Mouse (Mus musculus): ENCODE measurements around the gene Alox5ap. TPM values are rescaled to one million over a fixed set of nuclear protein-coding genes. Genes with fewer than 3 reads are reported as not detected.

The Alox5ap gene
- polyA plus RNA-seq, 1 experiment from 2014 or later: 11.4 TPM

DNA sequence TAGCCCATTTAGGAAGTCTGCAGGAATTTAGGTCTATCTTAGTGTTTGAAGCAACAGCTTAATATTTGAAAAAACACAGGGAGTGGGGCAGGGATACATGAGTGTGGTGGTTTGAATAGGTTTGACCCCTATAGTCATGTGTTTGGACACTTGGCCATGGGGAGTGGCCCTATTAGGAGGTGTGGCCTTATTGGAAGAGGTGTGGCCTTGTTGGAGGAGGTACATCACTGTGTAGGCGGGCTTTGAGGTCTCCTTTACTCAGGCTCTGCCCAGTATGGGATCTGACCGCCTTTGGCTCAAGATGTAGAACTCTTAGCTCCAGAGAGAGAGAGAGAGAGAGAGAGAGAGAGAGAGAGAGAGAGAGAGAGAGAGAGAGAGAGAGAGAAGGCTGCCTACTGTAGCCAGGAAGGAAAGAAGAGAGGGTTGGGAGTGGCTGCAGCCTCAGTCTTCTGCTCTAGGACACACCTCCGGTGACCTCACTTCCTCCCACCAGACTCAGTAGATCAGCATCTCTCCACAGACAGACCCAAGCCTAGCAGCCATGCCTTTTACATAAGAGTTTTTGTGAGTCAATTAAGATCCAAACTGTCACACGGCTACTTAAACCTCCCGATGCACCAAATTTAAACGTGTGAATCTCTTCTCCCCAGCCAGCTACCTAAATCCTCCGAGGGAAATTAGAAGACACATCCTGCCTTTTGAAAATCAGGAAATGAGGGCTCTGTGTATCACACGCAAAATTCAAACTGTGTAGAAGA is 69.6 kb downstream of the Alox5ap start:
- WGBS: 88% methylated on average over 8 of the region's 8 CpGs
- no peak overlapping the region for H3K9ac ChIP-seq (ENCODE audit: low read depth, low read length)
- peaks cover 15% of the 10 kb centered on the region for H3K4me1 ChIP-seq (ENCODE audit: control insufficient read depth, insufficient read depth, low read length)
- ATAC-seq: no peak
- H3K27ac ChIP-seq (ENCODE audit: low read length): no peak overlapping the region
- no peaks in the 10 kb centered on the region for H3K36me3 ChIP-seq (ENCODE audit: control insufficient read depth, insufficient read depth, low read length)
- H3K4me3 ChIP-seq (ENCODE audit: low read length): no peak overlapping the region
- H3K27me3 ChIP-seq (replicated peaks; ENCODE audit: control insufficient read depth, insufficient read depth, low read length): no peaks in the 10 kb centered on the region
- no peaks in the 10 kb centered on the region for H3K9me3 ChIP-seq (ENCODE audit: control insufficient read depth, low read length)
- no peak overlapping the region for H3K4me2 ChIP-seq (ENCODE audit: low read depth, low read length)

- Histone ChIP-seq H3K4me1 (ENCODE audit: control insufficient read depth, insufficient read depth, low read length) (peaks cover 10% of the 10 kb centered on the region), H3K27ac (ENCODE audit: low read length) (no peak overlapping the region), H3K4me3 (ENCODE audit: low read length) (no peak overlapping the region), H3K4me2 (ENCODE audit: low read depth, low read length) (no peak overlapping the region), H3K27me3 (replicated peaks; ENCODE audit: control insufficient read depth, insufficient read depth, low read length) (no peaks in the 10 kb centered on the region), H3K9me3 (ENCODE audit: control insufficient read depth, low read length) (no peaks in the 10 kb centered on the region), H3K9ac (ENCODE audit: low read depth, low read length) (no peak overlapping the region), H3K36me3 (ENCODE audit: control insufficient read depth, insufficient read depth, low read length) (no peaks in the 10 kb centered on the region)
- ATAC-seq: no peak
- WGBS: 90% methylated on average over 12 of the region's 12 CpGs
Observed at GRCm38 (mm10) chr5:149335009-149335408, 70.4 kb downstream of the Alox5ap start.

GRCm38 (mm10) chr5:149335563-149336238 is 71.1 kb downstream of the Alox5ap start:
- ATAC-seq: peak; percentile 74
- Histone ChIP-seq H3K36me3 (ENCODE audit: control insufficient read depth, insufficient read depth, low read length) (no peaks in the 10 kb centered on the region), H3K9me3 (ENCODE audit: control insufficient read depth, low read length) (no peaks in the 10 kb centered on the region), H3K4me2 (ENCODE audit: low read depth, low read length) (no peak overlapping the region), H3K4me1 (ENCODE audit: control insufficient read depth, insufficient read depth, low read length) (peaks cover 9% of the 10 kb centered on the region), H3K27ac (ENCODE audit: low read length) (no peak overlapping the region), H3K9ac (ENCODE audit: low read depth, low read length) (no peak overlapping the region), H3K27me3 (replicated peaks; ENCODE audit: control insufficient read depth, insufficient read depth, low read length) (no peaks in the 10 kb centered on the region), H3K4me3 (ENCODE audit: low read length) (no peak overlapping the region)
- WGBS: 44% methylated on average over 21 of the region's 21 CpGs

- ATAC-seq: no peak
- 90% methylated on average over 10 of the region's 10 CpGs for WGBS
- Histone ChIP-seq H3K27ac (ENCODE audit: low read length) (no peak overlapping the region), H3K9me3 (ENCODE audit: control insufficient read depth, low read length) (no peaks in the 10 kb centered on the region), H3K4me1 (ENCODE audit: control insufficient read depth, insufficient read depth, low read length) (no peaks in the 10 kb centered on the region; the same call in 1 of the 2 replicates), H3K9ac (ENCODE audit: low read depth, low read length) (no peak overlapping the region), H3K36me3 (ENCODE audit: control insufficient read depth, insufficient read depth, low read length) (no peaks in the 10 kb centered on the region), H3K4me2 (ENCODE audit: low read depth, low read length) (no peak overlapping the region), H3K27me3 (replicated peaks; ENCODE audit: control insufficient read depth, insufficient read depth, low read length) (no peaks in the 10 kb centered on the region), H3K4me3 (ENCODE audit: low read length) (no peak overlapping the region)
Observed at GRCm38 (mm10) chr5:149337148-149337547, 72.6 kb downstream of the Alox5ap start.

Small RNAs within 50 kb of the gene (microRNA-seq; reads per million reads assigned to microRNA genes)
- gene Gm24105: not detected

Other genes with a start within 250 kb of the Alox5ap start
- gene Uspl1, start 80.4 kb upstream of the Alox5ap start, polyA plus RNA-seq (2015; fragmentation: Nextera tagmentation; extraction: Ambion mirVana): 31.1 and 31.3 TPM in 2 replicates
- 780 and 921 TPM in 2 replicates for gene Hmgb1, start 80.3 kb upstream of the Alox5ap start, polyA plus RNA-seq (2015; fragmentation: Nextera tagmentation; extraction: Ambion mirVana)
- 1.8 and 2.0 TPM in 2 replicates for gene Medag, start 147.0 kb downstream of the Alox5ap start, polyA plus RNA-seq (2015; fragmentation: Nextera tagmentation; extraction: Ambion mirVana)
- gene Tex26, start 174.9 kb downstream of the Alox5ap start, polyA plus RNA-seq (2015; fragmentation: Nextera tagmentation; extraction: Ambion mirVana): 0.38 and 0.39 TPM in 2 replicates